Mouse (Mus musculus) ES-E14 (cell line): ENCODE results near the gene Cyth2.

Experiments
- HCFC1 ChIP-seq: IDR thresholded peaks from 2 replicates; pipeline ENCODE4 v1.6.1; 2012; ENCODE audit warnings: low read length, inconsistent platforms, borderline replicate concordance; ENCODE audit not compliant: insufficient read depth
- ZC3H11A ChIP-seq: IDR thresholded peaks from 2 replicates; pipeline ENCODE4 v1.6.1; 2012; ENCODE audit warnings: low read depth, mild to moderate bottlenecking, inconsistent platforms, low read length, borderline replicate concordance
- ZNF384 ChIP-seq: IDR thresholded peaks from 2 replicates; pipeline ENCODE4 v1.6.1; 2012; ENCODE audit warnings: low read depth, low read length, inconsistent platforms

DNA sequence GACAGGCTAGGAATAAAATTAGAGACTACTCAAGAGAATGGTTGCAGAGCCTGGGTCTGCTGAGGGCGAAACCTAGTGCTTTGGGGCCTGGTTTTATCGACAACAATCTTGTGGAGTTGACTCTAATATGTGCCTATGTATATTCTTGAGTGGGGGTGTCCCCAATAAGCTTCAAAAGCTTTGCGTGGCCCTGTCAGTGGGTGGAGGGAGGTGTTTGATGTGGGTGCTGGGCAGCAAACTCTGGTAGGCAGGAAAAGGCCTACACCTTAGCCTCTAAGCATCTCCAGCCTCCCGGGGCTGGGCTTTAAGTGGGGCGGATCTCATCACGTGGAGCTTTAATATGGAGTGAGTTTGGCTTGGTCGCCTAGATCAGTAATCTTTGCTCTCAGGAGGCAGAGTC lies 15.4 kb downstream of the Cyth2 start:
- TF ChIP-seq ZNF384 (no peak), HCFC1 (no peak), ZC3H11A (no peak)
